Mouse (Mus musculus): ENCODE data around the gene Slf1.

DNA sequence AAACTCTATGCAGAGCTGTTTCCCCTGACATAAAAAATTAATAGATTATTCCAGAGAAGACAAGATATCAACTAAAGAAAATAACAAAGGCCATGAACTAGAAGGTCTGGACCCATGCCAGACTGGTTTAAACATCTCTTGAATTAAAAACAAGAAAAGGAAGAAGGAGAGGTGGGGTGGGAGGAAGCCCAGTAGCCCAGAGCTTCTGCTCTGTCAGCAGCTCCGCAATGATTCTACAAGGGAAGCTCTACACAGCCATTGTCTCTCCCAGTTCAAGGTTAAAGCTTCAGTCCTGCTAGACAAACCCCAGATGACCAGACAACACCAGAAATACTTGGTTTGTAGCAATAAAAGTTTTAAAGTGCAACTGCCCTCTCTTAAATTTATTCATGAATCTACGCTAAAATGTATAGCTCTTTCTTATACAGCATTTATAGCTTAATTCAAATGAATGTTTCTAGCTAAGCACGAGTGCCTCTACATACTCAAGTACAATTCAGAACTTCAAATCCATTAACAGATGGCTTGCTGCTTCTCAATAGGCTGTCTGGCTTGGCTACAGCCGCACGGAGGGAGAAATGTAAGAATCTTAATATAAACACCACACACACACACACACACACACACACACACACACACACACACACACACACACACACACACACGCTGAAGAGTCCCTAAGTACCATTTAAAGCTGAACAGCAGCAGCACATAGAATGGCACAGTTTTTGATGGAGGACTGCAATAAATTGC, 87.9 kb downstream of the Slf1 start:
- TF ChIP-seq CTCF (IDR thresholded peaks at IDR 0.05; ENCODE audit: low read depth, low read length) (no peak), POLR2A (IDR thresholded peaks at IDR 0.05; ENCODE audit: extremely low read depth, insufficient read depth, low read length) (no peak)
